ENCODE assay signal across 8 mouse cellular contexts in genomic region chr2:180256296-180257000, GRCm38 (mm10). TPM values are rescaled to one million over a fixed set of nuclear protein-coding genes. Genes with fewer than 3 reads are reported as not detected.
DNase-seq lines count a peak whose midpoint lies in the region; ATAC-seq and TF ChIP-seq lines count a peak whose summit lies in the region.

No protein-coding gene starts in this region.

- ATAC-seq in heart, embryonic 15.5 days (replicated peaks; ENCODE audit: insufficient number of reproducible peaks, insufficient read depth, low FRiP score, low read depth), result peak; percentile 63
- ATAC-seq in G1E (ENCODE audit: extremely low read depth, insufficient number of reproducible peaks, low FRiP score, poor library complexity, severe bottlenecking), result no peak
- ATAC-seq in forebrain, embryonic 16.5 days, result peak; percentile 54
- peak; percentile 31 for ATAC-seq in liver, postnatal 0 days

- no peaks in the 10 kb centered on the region for H3K9me3 ChIP-seq in heart, embryonic 15.5 days (replicated peaks)
- no peaks in the 10 kb centered on the region for H3K9me3 ChIP-seq in G1E (replicated peaks)
- H3K9me3 ChIP-seq in forebrain, embryonic 16.5 days (ENCODE audit: control insufficient read depth, low read length), result no peaks in the 10 kb centered on the region
- no peaks in the 10 kb centered on the region for H3K9me3 ChIP-seq in liver, postnatal 0 days (ENCODE audit: low read length)

- H3K4me3 ChIP-seq in heart, embryonic 15.5 days, result peak overlapping the region; percentile 81
- H3K4me3 ChIP-seq in G1E (ENCODE audit: low read depth, low read length), result peak overlapping the region; percentile 97
- peak overlapping the region; percentile 89 for H3K4me3 ChIP-seq in forebrain, embryonic 16.5 days (replicated peaks; ENCODE audit: low read length)
- H3K4me3 ChIP-seq in liver, postnatal 0 days (ENCODE audit: low read depth, low read length), result peak overlapping the region; percentile 80

- 23% methylated on average over 26 of the region's 26 CpGs for WGBS in heart, embryonic 15.5 days
- 25% methylated on average over 26 of the region's 26 CpGs for WGBS in forebrain, embryonic 16.5 days
- WGBS in liver, postnatal 0 days (ENCODE audit: insufficient replicate concordance), result 23% methylated on average over 25 of the region's 26 CpGs

- H3K4me2 ChIP-seq in heart, embryonic 15.5 days, result peak overlapping the region; percentile 77
- peak overlapping the region; percentile 95 for H3K4me2 ChIP-seq in forebrain, embryonic 16.5 days (ENCODE audit: low read length)
- H3K4me2 ChIP-seq in liver, postnatal 0 days (ENCODE audit: low read depth, low read length), result peak overlapping the region; percentile 97

- peaks cover 19% of the 10 kb centered on the region for H3K4me1 ChIP-seq in heart, embryonic 15.5 days (replicated peaks)
- peaks cover 58% of the 10 kb centered on the region for H3K4me1 ChIP-seq in G1E (ENCODE audit: insufficient read depth, low read depth, low read length)
- peaks cover 17% of the 10 kb centered on the region for H3K4me1 ChIP-seq in forebrain, embryonic 16.5 days (replicated peaks; ENCODE audit: control insufficient read depth, insufficient read depth, low read length)
- peaks cover 14% of the 10 kb centered on the region for H3K4me1 ChIP-seq in liver, postnatal 0 days (ENCODE audit: insufficient read depth)

- no peak for TF ChIP-seq CTCF in G1E (IDR thresholded peaks at IDR 0.05; ENCODE audit: low read depth, low read length)
- no peak for TF ChIP-seq CTCF in liver, postnatal 0 days (IDR thresholded peaks at IDR 0.05; ENCODE audit: low read depth)

- H3K27ac ChIP-seq in heart, embryonic 15.5 days, result peak overlapping the region; percentile 92
- H3K27ac ChIP-seq in forebrain, embryonic 16.5 days (ENCODE audit: low read length), result peak overlapping the region; percentile 96
- peak overlapping the region; percentile 86 for H3K27ac ChIP-seq in liver, postnatal 0 days (ENCODE audit: low read depth)

- H3K9ac ChIP-seq in heart, embryonic 15.5 days, result peak overlapping the region; percentile 67
- peak overlapping the region; percentile 88 for H3K9ac ChIP-seq in forebrain, embryonic 16.5 days (replicated peaks; ENCODE audit: low read depth, low read length)
- H3K9ac ChIP-seq in liver, postnatal 0 days (replicated peaks), result peak overlapping the region; percentile 68

- TF ChIP-seq EP300 in liver, postnatal 0 days (IDR thresholded peaks at IDR 0.05; ENCODE audit: low read depth), result no peak

- DNase-seq in heart, adult 8-10 months (ENCODE audit: low spot score), result no peak
- DNase-seq in G1E (ENCODE audit: low spot score), result peak; percentile 53
- no peak for DNase-seq in liver, postnatal 0 days
- no peak for DNase-seq in adrenal gland, adult (ENCODE audit: inconsistent age in 2 of 2, low spot score in 1 of 2)
- DNase-seq in layer of hippocampus, adult 18-20 months (ENCODE audit: low spot score in 2 of 2), result no peak
- no peak for DNase-seq in thymus, postnatal 4 days

- no peaks in the 10 kb centered on the region for H3K27me3 ChIP-seq in heart, embryonic 15.5 days
- no peaks in the 10 kb centered on the region for H3K27me3 ChIP-seq in G1E (ENCODE audit: insufficient read depth, low read length)
- H3K27me3 ChIP-seq in forebrain, embryonic 16.5 days (replicated peaks; ENCODE audit: control insufficient read depth, insufficient read depth, low read length), result no peaks in the 10 kb centered on the region
- no peaks in the 10 kb centered on the region for H3K27me3 ChIP-seq in liver, postnatal 0 days (ENCODE audit: insufficient read depth, low read length)

- H3K36me3 ChIP-seq in heart, embryonic 15.5 days, result peaks cover 31% of the 10 kb centered on the region
- H3K36me3 ChIP-seq in G1E (replicated peaks), result peaks cover 51% of the 10 kb centered on the region
- H3K36me3 ChIP-seq in forebrain, embryonic 16.5 days (ENCODE audit: control insufficient read depth, insufficient read depth), result peaks cover 7% of the 10 kb centered on the region
- H3K36me3 ChIP-seq in liver, postnatal 0 days (replicated peaks; ENCODE audit: insufficient read depth, low read length), result peaks cover 12% of the 10 kb centered on the region

RNA-seq across cellular contexts. Expression of gene Rps21, which starts 0.7 kb away (rescaled TPM):
- polyA plus RNA-seq in heart, embryonic 15.5 days (2015; fragmentation: Nextera tagmentation; extraction: Ambion mirVana), result 259 and 352 TPM in 2 replicates
- 100 to 1,000 TPM; 452 to 674 (median 565) TPM for total RNA-seq in heart, adult 8-10 months (2022)
- total RNA-seq in G1E (2014; fragmentation: Nextera tagmentation) (629 and 653 TPM in 2 replicates), G1E (2017) (2,631 and 2,791 TPM in 2 replicates)
- 384 and 1,622 TPM in 2 replicates for polyA plus RNA-seq in G1E (2012)
- polyA plus RNA-seq in forebrain, embryonic 16.5 days (2015; fragmentation: Nextera tagmentation; extraction: Ambion mirVana), result 305 and 334 TPM in 2 replicates
- 382 and 393 TPM in 2 replicates for polyA plus RNA-seq in liver, postnatal 0 days (2015; fragmentation: Nextera tagmentation; extraction: Ambion mirVana)
- total RNA-seq in layer of hippocampus, adult 18-20 months (2021), result 100 to 1,000 TPM; 772 to 807 TPM

RNA-seq across cellular contexts. Expression of gene Cables2, which starts 16.8 kb away (rescaled TPM):
- polyA plus RNA-seq in heart, embryonic 15.5 days (2015; fragmentation: Nextera tagmentation; extraction: Ambion mirVana), result 8.4 and 10.5 TPM in 2 replicates
- 10 to 100 TPM; 12.1 to 14.1 (median 12.6) TPM for total RNA-seq in heart, adult 8-10 months (2022)
- total RNA-seq in G1E (2014; fragmentation: Nextera tagmentation) (8.7 and 12.1 TPM in 2 replicates), G1E (2017) (9.7 and 10.9 TPM in 2 replicates)
- 14.5 and 23.6 TPM in 2 replicates for polyA plus RNA-seq in G1E (2012)
- 16.1 and 18.5 TPM in 2 replicates for polyA plus RNA-seq in forebrain, embryonic 16.5 days (2015; fragmentation: Nextera tagmentation; extraction: Ambion mirVana)
- polyA plus RNA-seq in liver, postnatal 0 days (2015; fragmentation: Nextera tagmentation; extraction: Ambion mirVana), result 4.7 and 5.2 TPM in 2 replicates
- total RNA-seq in layer of hippocampus, adult 18-20 months (2021), result 10 to 100 TPM; 31.6 to 35.5 TPM

RNA-seq across cellular contexts. Expression of gene Lama5, which starts 30.8 kb away (rescaled TPM):
- 21.9 and 29.1 TPM in 2 replicates for polyA plus RNA-seq in heart, embryonic 15.5 days (2015; fragmentation: Nextera tagmentation; extraction: Ambion mirVana)
- 100 to 1,000 TPM in 1 of 4 experiments, 10 to 100 TPM in 3; 78.1 to 110 (median 93.3) TPM for total RNA-seq in heart, adult 8-10 months (2022)
- 65.1 and 99.6 TPM in 2 replicates for total RNA-seq in G1E (2014; fragmentation: Nextera tagmentation)
- 25.4 and 25.5 TPM in 2 replicates for total RNA-seq in G1E (2017)
- 64.8 and 69.2 TPM in 2 replicates for polyA plus RNA-seq in G1E (2012)
- polyA plus RNA-seq in forebrain, embryonic 16.5 days (2015; fragmentation: Nextera tagmentation; extraction: Ambion mirVana), result 3.0 and 3.2 TPM in 2 replicates
- 2.1 and 2.2 TPM in 2 replicates for polyA plus RNA-seq in liver, postnatal 0 days (2015; fragmentation: Nextera tagmentation; extraction: Ambion mirVana)
- total RNA-seq in layer of hippocampus, adult 18-20 months (2021), result 1 to 10 TPM; 6.6 to 7.2 TPM

RNA-seq across cellular contexts. Expression of gene Rbbp8nl, which starts 33.2 kb away (rescaled TPM):
- polyA plus RNA-seq in heart, embryonic 15.5 days (2015; fragmentation: Nextera tagmentation; extraction: Ambion mirVana), result 0.06 and 0.28 TPM in 2 replicates
- not detected for total RNA-seq in heart, adult 8-10 months (2022)
- total RNA-seq in G1E (2014; fragmentation: Nextera tagmentation) (not detected in 2 replicates), G1E (2017) (0.11 TPM in 1 of 2 replicates, not detected in the other)
- not detected in 2 replicates for polyA plus RNA-seq in G1E (2012)
- polyA plus RNA-seq in forebrain, embryonic 16.5 days (2015; fragmentation: Nextera tagmentation; extraction: Ambion mirVana), result not detected in 2 replicates
- not detected in 2 replicates for polyA plus RNA-seq in liver, postnatal 0 days (2015; fragmentation: Nextera tagmentation; extraction: Ambion mirVana)
- total RNA-seq in layer of hippocampus, adult 18-20 months (2021), result not detected
